Mouse (Mus musculus) MEL (cell line): ENCODE results near the gene 4933400A11Rik. TPM values are rescaled to one million over a fixed set of nuclear protein-coding genes. Genes with fewer than 3 reads are reported as not detected.

ENCODE experiments used
- DNase-seq: peaks from one replicate; pipeline ENCODE4 v3.0.0; 2011; ENCODE audit warnings: low read depth, low spot score
- H3K27ac ChIP-seq: 2 replicates; pipeline ENCODE4 v1.5.1; 2012; ENCODE audit warnings: low read depth, mild to moderate bottlenecking, control low read depth, low read length, moderate library complexity; ENCODE audit not compliant: control insufficient read depth
- H3K27me3 ChIP-seq, 2 experiments: fragments of 150-350 bp in 1 of 2; sonication (generic) in 1 of 2; 2 replicates each; pipeline ENCODE4 v1.6.1; 2012; ENCODE audit warnings: low read length in 2 of 2, mild to moderate bottlenecking in 2 of 2, improper control_type of control experiment in 1 of 2, moderate library complexity in 1 of 2; ENCODE audit not compliant: insufficient read depth in 2 of 2, control insufficient read depth in 1 of 2
- H3K36me3 ChIP-seq, 2 experiments: 2 replicates each; pipeline ENCODE4 v1.6.1; 2012 to 2014; ENCODE audit warnings: low read length in 2 of 2, improper control_type of control experiment in 1 of 2, inconsistent platforms in 1 of 2, mild to moderate bottlenecking in 1 of 2; ENCODE audit not compliant: insufficient read depth in 2 of 2, control insufficient read depth in 1 of 2
- H3K4me1 ChIP-seq, 2 experiments: fragments of 150-350 bp in 1 of 2; sonication (generic) in 1 of 2; 2 replicates each; pipeline ENCODE4 v1.6.1; 2012; ENCODE audit warnings: low read length in 2 of 2, improper control_type of control experiment in 1 of 2, mild to moderate bottlenecking in 1 of 2; ENCODE audit not compliant: insufficient read depth in 2 of 2, control insufficient read depth in 1 of 2
- H3K4me3 ChIP-seq, 2 experiments: fragments of 150-350 bp in 1 of 2; sonication (generic) in 1 of 2; 2 replicates each; pipeline ENCODE4 v1.5.1; 2012; ENCODE audit warnings: low read depth in 2 of 2, low read length in 2 of 2, mild to moderate bottlenecking in 2 of 2, moderate library complexity in 2 of 2, control low read depth in 1 of 2, improper control_type of control experiment in 1 of 2; ENCODE audit not compliant: control insufficient read depth in 1 of 2, insufficient read depth in 1 of 2
- H3K79me2 ChIP-seq: 2 replicates; pipeline ENCODE4 v1.6.1; 2012; ENCODE audit warnings: mild to moderate bottlenecking, low read length, moderate library complexity; ENCODE audit not compliant: control insufficient read depth, poor library complexity, insufficient read depth
- H3K9ac ChIP-seq: 2 replicates; pipeline ENCODE4 v1.6.1; 2012; ENCODE audit warnings: low read depth, mild to moderate bottlenecking, control low read depth, low read length, moderate library complexity; ENCODE audit not compliant: control insufficient read depth, poor library complexity, severe bottlenecking
- H3K9me3 ChIP-seq: fragments of 150-350 bp; sonication (generic); replicated peaks from 2 replicates; pipeline ENCODE4 v1.6.1; 2012; ENCODE audit warnings: mild to moderate bottlenecking, low read length, improper control_type of control experiment, moderate library complexity; ENCODE audit not compliant: insufficient read depth
- E2F4 ChIP-seq: IDR thresholded peaks from 2 replicates; pipeline ENCODE4 v1.6.1; 2011; ENCODE audit warnings: low read depth, low read length, improper control_type of control experiment, borderline replicate concordance
- ELF1 ChIP-seq: IDR thresholded peaks from 2 replicates; pipeline ENCODE4 v1.6.1; 2014; ENCODE audit warnings: low read depth, mild to moderate bottlenecking, inconsistent platforms, low read length, improper control_type of control experiment, moderate library complexity
- EP300 ChIP-seq, 2 experiments: IDR thresholded peaks; 2 replicates each; pipeline ENCODE4 v1.6.1; 2011; ENCODE audit warnings: improper control_type of control experiment in 2 of 2, low read length in 2 of 2, low read depth in 1 of 2, mild to moderate bottlenecking in 1 of 2
- ETS1 ChIP-seq: IDR thresholded peaks from 2 replicates; pipeline ENCODE4 v1.6.1; 2012; ENCODE audit warnings: low read depth, mild to moderate bottlenecking, inconsistent platforms, low read length, improper control_type of control experiment, moderate library complexity
- GABPA ChIP-seq: IDR thresholded peaks from 2 replicates; pipeline ENCODE4 v1.6.1; 2012; ENCODE audit warnings: low read depth, mild to moderate bottlenecking, inconsistent platforms, low read length, improper control_type of control experiment, moderate library complexity
- HCFC1 ChIP-seq: IDR thresholded peaks from 2 replicates; pipeline ENCODE4 v1.6.1; 2012; ENCODE audit warnings: low read depth, mild to moderate bottlenecking, inconsistent platforms, low read length, improper control_type of control experiment, moderate library complexity
- KAT2A ChIP-seq: conservative IDR thresholded peaks from 2 replicates; pipeline ENCODE4 v1.6.1; 2012; ENCODE audit warnings: low read depth, low read length, improper control_type of control experiment, inconsistent platforms
- MAFK ChIP-seq: IDR thresholded peaks from 2 replicates; pipeline ENCODE4 v1.6.1; 2011; ENCODE audit warnings: low read depth, mild to moderate bottlenecking, low read length, improper control_type of control experiment, borderline replicate concordance
- MAX ChIP-seq: IDR thresholded peaks from 2 replicates; pipeline ENCODE4 v1.6.1; 2011; ENCODE audit warnings: low read length, improper control_type of control experiment
- MAZ ChIP-seq: IDR thresholded peaks from 2 replicates; pipeline ENCODE4 v1.6.1; 2012; ENCODE audit warnings: low read depth, mild to moderate bottlenecking, inconsistent platforms, low read length, improper control_type of control experiment
- MEF2A ChIP-seq: IDR thresholded peaks from 2 replicates; pipeline ENCODE4 v1.6.1; 2014; ENCODE audit warnings: low read depth, mild to moderate bottlenecking, inconsistent platforms, low read length, improper control_type of control experiment; ENCODE audit not compliant: poor library complexity, insufficient replicate concordance, severe bottlenecking; ENCODE audit errors: extremely low read depth
- MYB ChIP-seq: IDR thresholded peaks from 2 replicates; pipeline ENCODE4 v1.6.1; 2011; ENCODE audit warnings: mild to moderate bottlenecking, low read depth, low read length, improper control_type of control experiment
- MYC ChIP-seq: IDR thresholded peaks from 2 replicates; pipeline ENCODE4 v1.6.1; 2011; ENCODE audit warnings: low read depth, mild to moderate bottlenecking, low read length, improper control_type of control experiment, moderate library complexity
- NELFE ChIP-seq: IDR thresholded peaks from 2 replicates; pipeline ENCODE4 v1.6.1; 2011; ENCODE audit warnings: low read depth, low read length, improper control_type of control experiment
- NRF1 ChIP-seq: IDR thresholded peaks from 2 replicates; pipeline ENCODE4 v1.6.1; 2014; ENCODE audit warnings: low read depth, mild to moderate bottlenecking, inconsistent platforms, low read length, improper control_type of control experiment, moderate library complexity; ENCODE audit not compliant: poor library complexity, insufficient read depth, severe bottlenecking
- POLR2AphosphoS5 ChIP-seq: IDR thresholded peaks from 2 replicates; pipeline ENCODE4 v1.6.1; 2012; ENCODE audit warnings: low read depth, borderline replicate concordance, mild to moderate bottlenecking, inconsistent platforms, low read length, moderate library complexity, mixed read lengths
- RCOR1 ChIP-seq: IDR thresholded peaks from 2 replicates; pipeline ENCODE4 v1.6.1; 2012; ENCODE audit warnings: low read depth, mild to moderate bottlenecking, inconsistent platforms, low read length, improper control_type of control experiment
- SIN3A ChIP-seq: IDR thresholded peaks from 2 replicates; pipeline ENCODE4 v1.6.1; 2012; ENCODE audit warnings: low read length, improper control_type of control experiment, inconsistent platforms
- SMC3 ChIP-seq: IDR thresholded peaks from 2 replicates; pipeline ENCODE4 v1.6.1; 2011; ENCODE audit warnings: low read depth, low read length, improper control_type of control experiment
- TAL1 ChIP-seq: IDR thresholded peaks from 2 replicates; pipeline ENCODE4 v1.6.1; 2012; ENCODE audit warnings: mild to moderate bottlenecking, inconsistent platforms, low read length, moderate library complexity, mixed read lengths
- UBTF ChIP-seq: IDR thresholded peaks from 2 replicates; pipeline ENCODE4 v1.6.1; 2012; ENCODE audit warnings: low read depth, mild to moderate bottlenecking, inconsistent platforms, low read length, improper control_type of control experiment, moderate library complexity, borderline replicate concordance; ENCODE audit not compliant: insufficient read depth
- USF1 ChIP-seq: IDR thresholded peaks from 2 replicates; pipeline ENCODE4 v1.6.1; 2014; ENCODE audit warnings: low read depth, mild to moderate bottlenecking, inconsistent platforms, low read length, improper control_type of control experiment, moderate library complexity
- USF2 ChIP-seq, 2 experiments: IDR thresholded peaks; 2 replicates each; pipeline ENCODE4 v1.6.1; 2011 to 2012; ENCODE audit warnings: improper control_type of control experiment in 2 of 2, low read length in 2 of 2, borderline replicate concordance in 1 of 2, inconsistent platforms in 1 of 2, low read depth in 1 of 2, mild to moderate bottlenecking in 1 of 2; ENCODE audit not compliant: insufficient read depth in 1 of 2
- ZC3H11A ChIP-seq: IDR thresholded peaks from 2 replicates; pipeline ENCODE4 v1.6.1; 2012; ENCODE audit warnings: low read depth, mild to moderate bottlenecking, inconsistent platforms, low read length, improper control_type of control experiment
- ZKSCAN1 ChIP-seq: IDR thresholded peaks from 2 replicates; pipeline ENCODE4 v1.6.1; 2012; ENCODE audit warnings: low read depth, mild to moderate bottlenecking, inconsistent platforms, low read length, improper control_type of control experiment, moderate library complexity
- ZNF384 ChIP-seq: IDR thresholded peaks from 2 replicates; pipeline ENCODE4 v1.6.1; 2012; ENCODE audit warnings: low read depth, mild to moderate bottlenecking, inconsistent platforms, low read length, improper control_type of control experiment
- polyA plus RNA-seq, 2 experiments: library from polyadenylated mRNA; stranded (reverse) in 1 of 2; unstranded in 1 of 2; fragments of >175 nt in 1 of 2; fragments of >200 nt in 1 of 2; gene quantifications; 2 replicates each; pipeline versions ENCODE4 v1.2.1 to v1.2.4; 2012; ENCODE audit warnings: low replicate concordance in 2 of 2, low read depth in 1 of 2; ENCODE audit not compliant: insufficient read length in 2 of 2, insufficient read depth in 1 of 2, missing spikeins in 1 of 2
- total RNA-seq: library from RNA; depleted of rRNA; stranded (reverse); fragments of 300-350 nt; gene quantifications from 2 replicates; pipeline ENCODE4 v1.2.3, GENCODE M21; 2012; rRNA removed

Gene 4933400A11Rik
- not detected in 2 replicates for total RNA-seq
- polyA plus RNA-seq: not detected

DNA sequence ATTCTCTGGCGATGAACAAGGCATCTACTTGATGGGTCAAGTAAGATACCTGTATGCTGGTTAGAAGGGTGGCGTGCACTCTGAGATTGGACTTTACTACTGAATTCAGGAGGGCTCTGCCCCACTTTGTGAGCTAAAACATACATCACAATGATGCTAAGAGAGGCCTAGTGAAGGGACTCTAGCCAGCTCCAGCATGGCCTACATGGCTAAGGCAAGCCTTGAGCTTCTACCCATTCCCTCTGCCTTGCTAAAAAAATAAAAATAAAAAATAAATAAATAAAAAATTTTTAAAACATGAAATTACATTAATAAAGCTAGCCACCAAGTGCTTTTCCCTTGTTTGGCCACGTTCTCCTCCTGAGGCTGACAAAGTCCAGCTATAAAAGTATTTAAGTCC, at the start of gene 4933400A11Rik:
4933400A11Rik (minus strand) TSS at position 101 of the 400 bp plus-strand sequence.
- Histone ChIP-seq H3K79me2 (no peaks in the 10 kb centered on the region), H3K27ac (no peak within 1 kb of the TSS), H3K9me3 (no peaks in the 10 kb centered on the region), H3K27me3 (no peaks in the 10 kb centered on the region; a peak in 1 of 4 replicates), H3K36me3 (no peaks in the 10 kb centered on the region), H3K4me1 (no peaks in the 10 kb centered on the region), H3K4me3 (no peak within 1 kb of the TSS), H3K9ac (no peak within 1 kb of the TSS)
- TF ChIP-seq RCOR1: no peak
- TF ChIP-seq MAX: no peak
- no peak for TF ChIP-seq UBTF
- TF ChIP-seq NELFE: no peak
- no peak for TF ChIP-seq ZNF384
- TF ChIP-seq MYB: no peak
- TF ChIP-seq POLR2AphosphoS5: no peak
- no peak for TF ChIP-seq E2F4
- no peak for TF ChIP-seq SMC3
- TF ChIP-seq KAT2A: no peak
- TF ChIP-seq HCFC1: no peak
- no peak for DNase-seq

DNA sequence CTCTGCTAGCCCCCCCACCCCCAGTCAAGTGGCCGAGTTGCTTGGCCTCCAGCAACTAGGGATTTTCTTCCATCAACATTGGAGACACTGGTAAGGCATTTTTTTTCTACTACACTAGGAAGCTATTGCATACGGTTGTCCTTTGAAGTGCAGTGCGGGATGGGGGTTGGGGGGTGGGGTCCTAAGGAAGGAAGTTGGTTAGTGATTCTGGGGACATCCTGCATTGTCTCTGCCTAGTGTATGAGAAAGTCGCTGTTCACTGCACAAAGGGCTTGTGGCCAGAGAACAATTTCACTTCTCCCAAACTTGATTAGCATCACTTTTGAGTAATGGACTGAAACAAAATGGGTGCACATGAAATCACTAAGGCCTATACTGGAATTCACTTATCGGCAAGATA, 48.7 kb upstream of the 4933400A11Rik start:
- no peak for DNase-seq
- no peak overlapping the region for H3K4me3 ChIP-seq

DNA sequence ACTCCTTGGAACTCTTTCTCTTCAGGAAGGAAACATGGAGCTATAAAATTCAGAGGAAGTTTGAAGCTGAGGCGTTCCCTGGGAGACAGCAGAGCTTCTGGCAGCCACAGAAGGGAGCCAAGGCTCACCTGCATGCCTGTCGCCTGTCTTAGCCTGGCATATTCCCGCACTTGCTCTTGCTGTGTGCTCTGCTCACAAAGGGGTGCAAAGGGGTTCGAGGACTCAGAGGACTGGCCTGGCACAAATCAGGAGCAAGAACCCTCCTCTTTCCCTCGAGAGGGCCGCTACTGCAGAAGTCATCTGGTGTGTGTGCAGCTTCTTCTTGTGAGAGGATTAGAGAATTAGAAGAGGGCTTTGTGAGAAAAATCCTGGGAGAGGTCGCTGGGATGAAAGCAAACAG, 48.3 kb upstream of the 4933400A11Rik start:
- Histone ChIP-seq H3K27ac (no peak overlapping the region), H3K27me3 (peaks cover 2% of the 10 kb centered on the region in 2 experiments; a peak in 3 of 4 replicates), H3K9me3 (no peaks in the 10 kb centered on the region), H3K9ac (no peak overlapping the region), H3K4me3 (no peak overlapping the region), H3K4me1 (no peaks in the 10 kb centered on the region), H3K36me3 (no peaks in the 10 kb centered on the region), H3K79me2 (no peaks in the 10 kb centered on the region)
- TF ChIP-seq MEF2A (no peak), UBTF (no peak), USF1 (no peak), POLR2AphosphoS5 (no peak), ELF1 (no peak), SMC3 (no peak), ZKSCAN1 (no peak), SIN3A (no peak), HCFC1 (no peak), EP300 (IDR thresholded peaks at IDR 0.05; ENCODE audit: low read depth in 1 of 2, low read length in 2 of 2) (no peak), ZNF384 (no peak), TAL1 (no peak), MYC (no peak), NRF1 (no peak)
- DNase-seq: no peak

More for the DNA sequence above, 48.7 kb upstream of the 4933400A11Rik start:
- Histone ChIP-seq H3K9ac (no peak overlapping the region), H3K9me3 (no peaks in the 10 kb centered on the region), H3K4me1 (no peaks in the 10 kb centered on the region), H3K36me3 (no peaks in the 10 kb centered on the region), H3K27me3 (peaks cover 2% of the 10 kb centered on the region in 2 experiments), H3K27ac (no peak overlapping the region), H3K79me2 (no peaks in the 10 kb centered on the region)
- TF ChIP-seq MAFK (no peak), GABPA (no peak), MYC (no peak), USF1 (no peak), ZNF384 (no peak), ZC3H11A (no peak), POLR2AphosphoS5 (no peak), MAZ (no peak), USF2 (IDR thresholded peaks at IDR 0.05; ENCODE audit: borderline replicate concordance in 1 of 2, insufficient read depth in 1 of 2, low read depth in 1 of 2, low read length in 2 of 2) (no peak), ETS1 (no peak)
